Mouse (Mus musculus): ENCODE results near the gene Gm47985.
A peak's percentile ranks its signal among the peaks of the same experiment; 100 is the strongest.
"Not testable (repeated sequence)": the region's sequence is repeated elsewhere in the genome, so short reads cannot be mapped to it uniquely, and the experiment has no call there.

Gm47985 gene

GRCm38 (mm10) chr1:151177030-151177936, 5.1 kb upstream of the Gm47985 start:
- DNase-seq (ENCODE audit: low spot score in 2 of 2) = peak in 1 of 2 experiments; percentile 31

GRCm38 (mm10) chr1:151177937-151178271, 4.4 kb upstream of the Gm47985 start:
- peak in 1 of 2 experiments; percentile 29 for DNase-seq (ENCODE audit: low spot score in 2 of 2)

GRCm38 (mm10) chr1:151178505-151179083, 3.7 kb upstream of the Gm47985 start:
- DNase-seq (ENCODE audit: low spot score in 2 of 2) = no peak

DNA sequence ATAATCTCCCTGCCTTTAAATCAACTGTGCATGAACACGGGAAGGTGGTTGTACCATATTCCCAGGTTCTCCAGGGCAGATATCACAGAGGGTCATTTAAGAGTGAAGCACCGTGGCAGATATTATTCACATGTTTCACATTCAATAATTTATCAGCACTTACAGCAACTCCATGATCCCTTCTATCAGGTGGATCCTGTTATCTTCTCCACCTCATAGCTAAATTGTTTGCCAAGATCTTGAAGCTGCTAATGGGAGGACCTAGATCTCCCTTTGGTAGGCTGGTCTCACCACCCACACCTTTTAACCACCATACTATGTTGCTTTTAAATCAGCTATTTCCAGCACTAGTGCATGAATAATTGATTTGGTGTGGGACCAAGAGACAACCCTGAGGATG, 2.2 kb upstream of the Gm47985 start:
- no peak for DNase-seq (ENCODE audit: low spot score in 2 of 2)

GRCm38 (mm10) chr1:151186186-151186585, 3.8 kb downstream of the Gm47985 start:
- not testable (repeated sequence) for DNase-seq (ENCODE audit: low spot score in 2 of 2)

GRCm38 (mm10) chr1:151186879-151187424, 4.6 kb downstream of the Gm47985 start:
- not testable (repeated sequence) for DNase-seq (ENCODE audit: low spot score in 2 of 2)

- no peak for DNase-seq (ENCODE audit: low spot score in 2 of 2)
Measured at GRCm38 (mm10) chr1:151188469-151188868, 6.1 kb downstream of the Gm47985 start.

DNA sequence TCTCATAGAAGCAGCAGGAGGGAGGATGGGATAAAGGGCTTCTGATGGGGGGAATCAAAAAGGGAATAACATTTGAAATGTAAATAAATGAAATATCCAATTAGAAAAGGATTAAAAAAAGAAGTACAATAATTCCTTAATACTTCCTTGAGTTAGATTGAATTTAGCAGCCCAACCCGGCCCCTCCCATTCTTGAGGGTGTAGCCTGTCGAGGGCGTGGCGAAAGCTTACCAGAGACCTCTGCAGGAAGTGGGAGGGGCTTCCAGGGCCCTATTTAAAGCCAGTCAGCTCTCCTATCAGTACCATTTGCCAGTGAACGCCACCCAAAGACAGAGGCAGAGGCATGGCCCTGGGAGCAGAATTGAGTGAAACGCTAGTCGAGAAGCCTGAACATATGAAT, 9.7 kb downstream of the Gm47985 start, which contains the start of gene Gm8947:
Gm8947 (plus strand) TSS at position 302 of the 400 bp plus-strand sequence.
- not testable (repeated sequence) for DNase-seq (ENCODE audit: low spot score in 2 of 2)

GRCm38 (mm10) chr1:151192739-151193138, 10.4 kb downstream of the Gm47985 start:
- DNase-seq (ENCODE audit: low spot score in 2 of 2) = not testable (repeated sequence)

DNA sequence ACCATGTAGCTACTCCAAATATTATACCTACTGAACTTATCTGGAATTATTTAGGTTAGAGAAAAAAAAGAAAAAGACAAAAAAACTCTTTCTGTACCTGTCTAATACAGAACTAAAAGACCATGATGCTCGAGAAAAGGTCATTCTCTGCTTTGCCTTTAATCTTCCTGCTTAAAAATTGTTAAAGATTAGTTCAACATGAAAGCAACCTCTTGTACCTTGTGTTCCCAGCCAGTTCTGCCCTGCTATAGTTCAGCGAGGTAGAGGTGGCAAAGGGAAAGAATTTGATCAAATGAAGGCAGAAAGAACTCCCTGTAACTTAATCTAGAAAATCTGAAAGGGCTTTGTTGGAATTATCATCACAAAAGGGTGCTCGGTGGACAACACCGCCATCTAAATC, 13.6 kb downstream of the Gm47985 start:
- DNase-seq (ENCODE audit: low spot score in 2 of 2) = not testable (repeated sequence)

DNA sequence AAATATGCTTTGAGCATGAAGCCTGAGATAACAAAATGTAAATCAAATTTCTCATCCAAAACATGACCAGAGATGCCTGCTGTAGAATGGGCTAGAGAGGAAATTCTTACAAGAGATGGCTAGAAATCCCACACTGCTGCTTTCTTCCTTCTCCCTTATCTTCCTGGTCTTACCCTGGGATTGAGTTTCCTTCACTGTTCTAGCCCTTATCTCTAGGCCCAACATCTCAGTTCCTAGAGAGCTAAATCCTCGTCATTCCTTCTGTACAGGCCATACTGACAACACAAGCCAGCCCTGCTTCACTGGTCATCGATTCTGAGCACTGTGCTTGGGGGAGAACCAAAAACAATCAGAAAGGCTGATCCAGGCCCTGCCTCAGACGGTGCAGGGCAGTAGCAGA, 14.4 kb downstream of the Gm47985 start:
- DNase-seq (ENCODE audit: low spot score in 2 of 2) = not testable (repeated sequence)

GRCm38 (mm10) chr1:151198120-151198519, 15.8 kb downstream of the Gm47985 start, which contains the start of gene Gm47995:
Gm47995 (plus strand) TSS chr1:151198448.
- peak in 1 of 2 experiments; percentile 40 for DNase-seq (ENCODE audit: low spot score in 2 of 2)

DNA sequence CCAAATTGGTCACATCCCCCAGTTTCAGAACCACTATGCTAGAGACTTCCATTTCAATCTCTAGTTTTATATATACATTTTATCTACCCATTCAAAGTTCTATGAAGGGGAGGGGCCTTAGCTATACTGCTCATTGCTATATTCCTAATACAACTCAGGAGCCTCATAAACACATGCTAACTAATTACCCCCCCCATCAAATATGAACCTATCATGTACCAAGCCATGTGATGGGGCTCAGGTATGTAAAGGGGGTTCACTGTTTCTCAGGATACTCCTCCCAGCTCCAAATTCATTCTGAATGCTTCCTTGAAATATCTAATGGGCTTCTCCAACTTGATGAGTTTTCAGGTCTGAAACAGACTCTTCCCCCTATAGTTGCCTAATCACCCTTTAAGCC, 18.3 kb downstream of the Gm47985 start:
- not testable (repeated sequence) for DNase-seq (ENCODE audit: low spot score in 2 of 2)

DNA sequence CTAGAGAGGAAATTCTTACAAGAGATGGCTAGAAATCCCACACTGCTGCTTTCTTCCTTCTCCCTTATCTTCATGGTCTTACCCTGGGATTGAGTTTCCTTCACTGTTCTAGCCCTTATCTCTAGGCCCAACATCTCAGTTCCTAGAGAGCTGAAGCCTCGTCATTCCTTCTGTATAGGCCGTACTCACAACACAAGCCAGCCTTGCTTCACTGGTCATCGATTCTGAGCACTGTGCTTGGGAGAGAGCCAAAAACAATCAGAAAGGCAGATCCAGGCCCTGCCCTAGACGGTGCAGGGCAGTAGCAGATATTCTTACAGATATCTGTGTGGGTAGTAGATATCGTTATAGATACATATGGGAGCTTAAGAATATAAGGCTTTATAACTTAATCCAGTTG, 20.4 kb downstream of the Gm47985 start:
- DNase-seq (ENCODE audit: low spot score in 2 of 2) = not testable (repeated sequence)

- not testable (repeated sequence) for DNase-seq (ENCODE audit: low spot score in 2 of 2)
Measured at GRCm38 (mm10) chr1:151203818-151204217, 21.5 kb downstream of the Gm47985 start, which contains the start of gene 3110040M04Rik. 3110040M04Rik (plus strand) TSS chr1:151204121.

- DNase-seq (ENCODE audit: low spot score in 2 of 2) = not testable (repeated sequence)
Measured at GRCm38 (mm10) chr1:151208493-151208892, 26.2 kb downstream of the Gm47985 start.

DNA sequence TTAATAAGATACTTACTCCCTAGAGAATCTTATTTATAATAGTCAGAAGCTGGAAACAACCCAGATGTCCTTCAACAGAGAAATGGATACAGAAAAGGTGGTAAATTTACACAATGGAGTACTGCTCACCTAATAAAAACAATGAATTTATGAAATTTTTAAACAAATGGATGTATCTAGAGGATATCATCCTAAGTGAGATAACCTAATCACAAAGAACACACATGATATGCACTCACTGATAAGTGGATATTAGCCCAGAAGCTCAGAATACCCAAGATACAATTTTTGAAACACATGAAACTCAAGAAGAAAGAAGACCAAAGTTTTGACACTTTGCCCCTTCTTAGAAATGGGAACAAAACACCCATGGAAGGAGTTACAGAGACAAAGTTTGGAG, 26.6 kb downstream of the Gm47985 start:
- not testable (repeated sequence) for DNase-seq (ENCODE audit: low spot score in 2 of 2)

GRCm38 (mm10) chr1:151209824-151210355, 27.6 kb downstream of the Gm47985 start, which contains the start of gene Gm47996:
Gm47996 (plus strand) TSS chr1:151210131.
- DNase-seq (ENCODE audit: low spot score in 2 of 2) = peak; percentile 56 to 70

GRCm38 (mm10) chr1:151211666-151212065, 29.3 kb downstream of the Gm47985 start:
- not testable (repeated sequence) for DNase-seq (ENCODE audit: low spot score in 2 of 2)

GRCm38 (mm10) chr1:151214862-151215261, 32.5 kb downstream of the Gm47985 start:
- DNase-seq (ENCODE audit: low spot score in 2 of 2) = no peak

DNA sequence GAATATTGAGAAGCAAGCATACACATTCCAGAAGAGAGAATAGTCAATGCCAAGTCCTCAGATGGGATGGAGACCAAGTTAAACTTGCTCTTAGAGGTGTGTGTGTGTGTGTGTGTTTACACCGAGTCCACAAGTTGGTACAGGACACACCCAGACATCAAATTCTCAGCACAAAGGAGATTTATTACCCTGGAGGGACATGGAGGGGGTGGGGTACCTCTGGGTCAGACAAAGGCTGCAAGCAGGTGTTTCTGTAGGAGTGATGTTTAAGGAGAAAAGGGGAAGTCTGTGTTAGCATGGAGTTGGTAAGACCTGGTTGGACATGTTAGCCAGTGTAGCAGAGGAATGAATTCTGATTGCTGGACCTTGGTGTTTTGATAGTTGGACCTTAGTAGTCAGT, 33.6 kb downstream of the Gm47985 start:
- DNase-seq (ENCODE audit: low spot score in 2 of 2) = no peak

- no peak for DNase-seq (ENCODE audit: low spot score in 2 of 2)
Measured at GRCm38 (mm10) chr1:151216417-151216816, 34.1 kb downstream of the Gm47985 start.
